Mouse (Mus musculus) forebrain, embryonic 12.5 days (tissue): ENCODE measurements at regions not wholly inside any gene's neighbourhood (a gene's known extent, or its start where the extent isn't known, plus 50 kb on each side); places are given as distances from the start of the nearest gene placed in this dataset.

Experiments
- ATAC-seq: fragments of 200-750 bp; cut with Nextera tagmentation; 2 replicates; pipeline ENCODE4 v1.8.0; 2017; ENCODE audit warnings: moderate TSS enrichment; ENCODE audit not compliant: low FRiP score
- H3K27ac ChIP-seq: fragments of 300-500 bp; sonication (generic); 2 replicates; pipeline ENCODE4 v1.5.1; 2016; ENCODE audit warnings: mild to moderate bottlenecking
- H3K27me3 ChIP-seq: fragments of 300-500 bp; sonication (generic); 2 replicates; pipeline ENCODE4 v1.6.1; 2016; ENCODE audit warnings: mild to moderate bottlenecking
- H3K36me3 ChIP-seq: fragments of 300-500 bp; sonication (generic); replicated peaks from 2 replicates; pipeline ENCODE4 v1.6.1; 2016; ENCODE audit warnings: mild to moderate bottlenecking
- H3K4me1 ChIP-seq: fragments of 300-500 bp; sonication (generic); 2 replicates; pipeline ENCODE4 v1.6.1; 2016
- H3K4me2 ChIP-seq: fragments of 300-500 bp; sonication (generic); 2 replicates; pipeline ENCODE4 v1.6.1; 2016; ENCODE audit warnings: mild to moderate bottlenecking, moderate library complexity
- H3K4me3 ChIP-seq: fragments of 300-500 bp; sonication (generic); replicated peaks from 2 replicates; pipeline ENCODE4 v1.5.1; 2016; ENCODE audit warnings: mild to moderate bottlenecking
- H3K9ac ChIP-seq: fragments of 300-500 bp; sonication (generic); 2 replicates; pipeline ENCODE4 v1.6.1; 2016; ENCODE audit warnings: mild to moderate bottlenecking
- H3K9me3 ChIP-seq: fragments of 300-500 bp; sonication (generic); 2 replicates; pipeline ENCODE4 v1.6.1; 2016
- WGBS: fragments of 180-500 bp; shearing (Covaris S2); methylation state at CpG from one replicate; pipeline ENCODE4 v1.1.7; 2016; 5-methylcytosine and 5-hydroxymethylcytosine counted together

- no peak overlapping the region for H3K9ac ChIP-seq
- 67% methylated on average over 5 of the region's 5 CpGs for WGBS
- no peak overlapping the region for H3K4me3 ChIP-seq
- no peaks in the 10 kb centered on the region for H3K36me3 ChIP-seq
- ATAC-seq = no peak
- peaks cover 2% of the 10 kb centered on the region; the same call in 1 of the 2 replicates for H3K27me3 ChIP-seq
- H3K4me1 ChIP-seq = no peaks in the 10 kb centered on the region
- H3K4me2 ChIP-seq = no peak overlapping the region
- no peaks in the 10 kb centered on the region for H3K9me3 ChIP-seq
- H3K27ac ChIP-seq = no peak overlapping the region
Measured at GRCm38 (mm10) chr7:70300516-70300915, 66.0 kb downstream of the Nr2f2 start.

DNA sequence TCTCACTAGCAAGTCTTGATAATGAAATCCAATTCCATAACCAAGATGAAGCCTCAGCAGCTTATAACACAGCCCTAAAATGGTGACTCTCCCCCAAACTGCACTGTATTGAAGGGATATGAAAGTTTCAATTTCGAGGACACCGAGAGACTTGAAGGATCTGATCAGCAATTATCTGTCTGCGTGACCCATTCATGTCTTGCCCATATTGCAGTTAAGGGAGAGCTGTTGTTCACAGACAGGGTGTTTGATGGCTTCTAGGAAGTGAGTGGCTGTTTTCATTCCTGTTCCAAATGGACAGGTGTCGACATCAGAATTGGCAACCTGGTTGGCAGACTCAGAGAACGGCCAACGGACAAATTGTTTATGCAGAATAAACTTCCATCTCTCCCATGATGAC lies 75.1 kb downstream of the Nr2f2 start:
- Histone ChIP-seq H3K27me3 (peaks cover 59% of the 10 kb centered on the region), H3K4me3 (no peak overlapping the region), H3K27ac (no peak overlapping the region), H3K36me3 (no peaks in the 10 kb centered on the region), H3K4me1 (peaks cover 26% of the 10 kb centered on the region), H3K9ac (no peak overlapping the region), H3K9me3 (no peaks in the 10 kb centered on the region), H3K4me2 (no peak overlapping the region)
- 96% methylated on average over 6 of the region's 6 CpGs for WGBS
- no peak for ATAC-seq

GRCm38 (mm10) chr7:70290733-70291320 lies 75.7 kb downstream of the Nr2f2 start:
- H3K27ac ChIP-seq = no peak overlapping the region
- no peak overlapping the region for H3K9ac ChIP-seq
- H3K36me3 ChIP-seq = no peaks in the 10 kb centered on the region
- H3K27me3 ChIP-seq = peaks cover 62% of the 10 kb centered on the region
- WGBS = 76% methylated on average over 8 of the region's 8 CpGs
- no peaks in the 10 kb centered on the region for H3K9me3 ChIP-seq
- H3K4me2 ChIP-seq = no peak overlapping the region
- no peak; the same call in 1 of the 2 replicates for ATAC-seq
- peaks cover 26% of the 10 kb centered on the region for H3K4me1 ChIP-seq
- H3K4me3 ChIP-seq = no peak overlapping the region

GRCm38 (mm10) chr7:70290277-70290676 lies 76.3 kb downstream of the Nr2f2 start:
- no peak overlapping the region for H3K27ac ChIP-seq
- no peak overlapping the region for H3K4me3 ChIP-seq
- peaks cover 67% of the 10 kb centered on the region for H3K27me3 ChIP-seq
- WGBS = 25% methylated on average over 6 of the region's 6 CpGs
- no peaks in the 10 kb centered on the region for H3K9me3 ChIP-seq
- peaks cover 26% of the 10 kb centered on the region for H3K4me1 ChIP-seq
- no peaks in the 10 kb centered on the region for H3K36me3 ChIP-seq
- H3K4me2 ChIP-seq = no peak overlapping the region
- H3K9ac ChIP-seq = no peak overlapping the region
- no peak for ATAC-seq

- H3K36me3 ChIP-seq = no peaks in the 10 kb centered on the region
- no peak overlapping the region for H3K4me2 ChIP-seq
- 9% methylated on average over 5 of the region's 5 CpGs for WGBS
- no peak overlapping the region for H3K4me3 ChIP-seq
- H3K4me1 ChIP-seq = peaks cover 26% of the 10 kb centered on the region
- H3K9ac ChIP-seq = no peak overlapping the region
- no peak overlapping the region for H3K27ac ChIP-seq
- H3K27me3 ChIP-seq = peaks cover 74% of the 10 kb centered on the region
- ATAC-seq = no peak
- no peaks in the 10 kb centered on the region for H3K9me3 ChIP-seq
Measured at GRCm38 (mm10) chr7:70288621-70289020, 77.9 kb downstream of the Nr2f2 start.

GRCm38 (mm10) chr7:70287891-70288421 lies 78.6 kb downstream of the Nr2f2 start:
- WGBS = under 1% methylated on average over 29 of the region's 29 CpGs
- peak overlapping the region; percentile 26; the same call in 1 of the 2 replicates for H3K27ac ChIP-seq
- H3K36me3 ChIP-seq = no peaks in the 10 kb centered on the region
- no peak for ATAC-seq
- H3K9me3 ChIP-seq = no peaks in the 10 kb centered on the region
- H3K9ac ChIP-seq = peak overlapping the region; percentile 44
- peaks cover 81% of the 10 kb centered on the region for H3K27me3 ChIP-seq
- H3K4me3 ChIP-seq = peak overlapping the region; percentile 24
- peaks cover 32% of the 10 kb centered on the region for H3K4me1 ChIP-seq
- H3K4me2 ChIP-seq = peak overlapping the region; percentile 48

GRCm38 (mm10) chr7:70286836-70287355 lies 79.6 kb downstream of the Nr2f2 start:
- Histone ChIP-seq H3K4me2 (no peak overlapping the region), H3K9me3 (no peaks in the 10 kb centered on the region), H3K4me1 (peaks cover 34% of the 10 kb centered on the region), H3K9ac (no peak overlapping the region), H3K36me3 (no peaks in the 10 kb centered on the region), H3K27me3 (peaks cover 90% of the 10 kb centered on the region), H3K4me3 (no peak overlapping the region), H3K27ac (no peak overlapping the region)
- no peak for ATAC-seq
- 3% methylated on average over 14 of the region's 14 CpGs for WGBS

GRCm38 (mm10) chr7:70285344-70285743 lies 81.2 kb downstream of the Nr2f2 start:
- ATAC-seq = no peak
- Histone ChIP-seq H3K27me3 (peaks cover 90% of the 10 kb centered on the region), H3K9ac (no peak overlapping the region), H3K36me3 (no peaks in the 10 kb centered on the region), H3K27ac (no peak overlapping the region), H3K9me3 (no peaks in the 10 kb centered on the region), H3K4me2 (no peak overlapping the region), H3K4me3 (no peak overlapping the region), H3K4me1 (peaks cover 45% of the 10 kb centered on the region)
- 10% methylated on average over 3 of the region's 3 CpGs for WGBS

DNA sequence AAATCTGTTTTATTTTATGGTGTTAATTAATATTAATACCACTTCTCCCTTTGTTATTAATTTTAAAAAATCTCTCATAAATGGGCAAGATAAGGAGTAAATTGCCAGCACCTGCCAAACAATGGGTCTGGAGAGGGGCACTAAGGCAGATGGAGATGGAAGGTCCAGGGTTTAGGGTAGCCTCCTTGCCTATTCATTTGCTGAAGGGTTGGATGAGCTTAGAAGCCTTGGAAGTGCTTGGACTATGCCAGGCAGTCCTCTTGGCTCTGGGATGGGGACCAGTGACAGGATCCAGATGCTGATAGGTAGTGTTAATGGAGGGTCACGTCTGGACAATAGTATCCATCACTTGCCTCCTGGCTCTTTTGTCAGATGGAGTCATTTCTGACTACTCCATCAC lies 82.7 kb downstream of the Nr2f2 start:
- Histone ChIP-seq H3K4me3 (no peak overlapping the region), H3K4me1 (peaks cover 45% of the 10 kb centered on the region), H3K4me2 (no peak overlapping the region), H3K27me3 (peaks cover 89% of the 10 kb centered on the region), H3K9me3 (no peaks in the 10 kb centered on the region), H3K9ac (no peak overlapping the region), H3K36me3 (no peaks in the 10 kb centered on the region), H3K27ac (no peak overlapping the region)
- ATAC-seq = no peak
- WGBS = 3% methylated on average over 1 of the region's 1 CpGs

- Histone ChIP-seq H3K4me2 (no peak overlapping the region), H3K9ac (no peak overlapping the region), H3K4me1 (peaks cover 40% of the 10 kb centered on the region), H3K27me3 (peaks cover 86% of the 10 kb centered on the region), H3K27ac (peak overlapping the region; percentile 3; the same call in 1 of the 2 replicates), H3K4me3 (no peak overlapping the region), H3K36me3 (no peaks in the 10 kb centered on the region), H3K9me3 (no peaks in the 10 kb centered on the region)
- WGBS = 1% methylated on average over 4 of the region's 4 CpGs
- ATAC-seq = peak; percentile 24; the same call in 1 of the 2 replicates
Measured at GRCm38 (mm10) chr7:70283166-70283565, 83.4 kb downstream of the Nr2f2 start.

GRCm38 (mm10) chr7:70281891-70282515 lies 84.5 kb downstream of the Nr2f2 start:
- Histone ChIP-seq H3K4me1 (peaks cover 30% of the 10 kb centered on the region), H3K4me2 (no peak overlapping the region), H3K36me3 (no peaks in the 10 kb centered on the region), H3K9me3 (no peaks in the 10 kb centered on the region), H3K27ac (peak overlapping the region; percentile 46; the same call in 1 of the 2 replicates), H3K27me3 (peaks cover 82% of the 10 kb centered on the region), H3K4me3 (no peak overlapping the region), H3K9ac (no peak overlapping the region)
- ATAC-seq = no peak
- WGBS = 4% methylated on average over 11 of the region's 11 CpGs

GRCm38 (mm10) chr7:70281381-70281750 lies 85.2 kb downstream of the Nr2f2 start:
- H3K9ac ChIP-seq = no peak overlapping the region
- peak; percentile 37; the same call in 1 of the 2 replicates for ATAC-seq
- H3K4me3 ChIP-seq = 0 out of 2 replicates have a peak overlapping the region, but pooled peaks have one; percentile 20
- peaks cover 26% of the 10 kb centered on the region for H3K4me1 ChIP-seq
- H3K27me3 ChIP-seq = peaks cover 79% of the 10 kb centered on the region
- WGBS = 1% methylated on average over 22 of the region's 22 CpGs
- no peaks in the 10 kb centered on the region for H3K36me3 ChIP-seq
- no peaks in the 10 kb centered on the region for H3K9me3 ChIP-seq
- H3K4me2 ChIP-seq = peak overlapping the region; percentile 44
- no peak overlapping the region for H3K27ac ChIP-seq
